ENCODE assay signal across 8 mouse cellular contexts in the genomic region with DNA sequence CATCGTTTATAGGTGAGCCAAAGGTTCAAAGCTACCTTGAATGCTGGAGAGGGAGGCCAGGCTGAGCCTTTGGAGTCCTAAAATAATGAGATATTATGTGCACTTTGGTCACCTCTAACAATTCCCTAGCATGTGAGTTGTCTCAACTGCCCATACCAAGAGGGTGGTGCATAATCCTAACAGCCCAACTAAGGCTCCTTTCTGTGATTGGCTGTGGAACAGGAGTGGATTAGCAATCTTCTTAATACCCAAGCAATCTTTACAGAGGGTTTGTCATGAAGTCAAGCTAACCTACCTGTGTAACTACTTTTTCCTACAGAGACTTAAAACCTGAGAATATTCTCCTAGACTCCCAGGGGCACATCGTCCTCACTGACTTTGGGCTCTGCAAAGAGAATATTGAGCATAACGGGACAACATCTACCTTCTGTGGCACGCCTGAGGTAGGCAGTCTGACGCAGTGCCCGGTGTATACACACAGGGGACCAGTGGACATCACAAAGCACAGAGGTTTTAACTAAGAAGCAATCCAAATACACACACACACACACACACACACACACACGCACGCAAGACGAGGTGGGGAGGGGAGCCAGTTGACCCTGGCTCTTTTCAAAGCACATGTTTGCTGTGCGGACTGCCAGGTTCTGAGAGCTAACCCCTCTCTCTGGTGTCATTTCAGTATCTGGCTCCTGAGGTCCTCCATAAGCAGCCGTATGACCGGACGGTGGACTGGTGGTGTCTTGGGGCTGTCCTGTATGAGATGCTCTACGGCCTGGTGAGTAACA.
DNase-seq lines count a peak whose midpoint lies in the region; ATAC-seq and TF ChIP-seq lines count a peak whose summit lies in the region.

No protein-coding gene starts in this region.

- H3K4me1 ChIP-seq in forebrain, embryonic 10.5 days: peaks cover 34% of the 10 kb centered on the region
- peaks cover 11% of the 10 kb centered on the region for H3K4me1 ChIP-seq in forebrain, embryonic 13.5 days
- H3K4me1 ChIP-seq in cortical plate, adult 2 months (ENCODE audit: control insufficient read depth, insufficient read depth, low read length): peaks cover 2% of the 10 kb centered on the region
- H3K4me1 ChIP-seq in midbrain, embryonic 13.5 days (replicated peaks): peaks cover 27% of the 10 kb centered on the region

- ATAC-seq in forebrain, embryonic 13.5 days: no peak
- no peak for ATAC-seq in midbrain, embryonic 13.5 days

- H3K36me3 ChIP-seq in forebrain, embryonic 10.5 days (replicated peaks): 0 out of 2 replicates have a peak, but pooled peaks cover 14% of the 10 kb centered on the region
- peaks cover 16% of the 10 kb centered on the region; the same call in 1 of the 2 replicates for H3K36me3 ChIP-seq in forebrain, embryonic 13.5 days (ENCODE audit: poor library complexity, severe bottlenecking)
- peaks cover 26% of the 10 kb centered on the region for H3K36me3 ChIP-seq in midbrain, embryonic 13.5 days

- no peak for TF ChIP-seq POLR2A in cortical plate, adult 2 months (IDR thresholded peaks at IDR 0.05; ENCODE audit: extremely low read depth, insufficient read depth, low read length)

- no peak overlapping the region for H3K27ac ChIP-seq in forebrain, embryonic 10.5 days
- H3K27ac ChIP-seq in forebrain, embryonic 13.5 days: no peak overlapping the region
- H3K27ac ChIP-seq in cortical plate, adult 2 months (ENCODE audit: insufficient read depth, low read length): peak overlapping the region; percentile 22; the same call in 1 of the 2 replicates
- H3K27ac ChIP-seq in midbrain, embryonic 13.5 days: no peak overlapping the region

- no peaks in the 10 kb centered on the region for H3K9me3 ChIP-seq in forebrain, embryonic 10.5 days
- H3K9me3 ChIP-seq in forebrain, embryonic 13.5 days (replicated peaks): no peaks in the 10 kb centered on the region
- no peaks in the 10 kb centered on the region for H3K9me3 ChIP-seq in midbrain, embryonic 13.5 days

- peaks cover 12% of the 10 kb centered on the region for H3K27me3 ChIP-seq in forebrain, embryonic 10.5 days (ENCODE audit: poor library complexity, severe bottlenecking)
- peaks cover 13% of the 10 kb centered on the region for H3K27me3 ChIP-seq in forebrain, embryonic 13.5 days
- H3K27me3 ChIP-seq in midbrain, embryonic 13.5 days: peaks cover 12% of the 10 kb centered on the region

- WGBS in forebrain, embryonic 10.5 days: 95% methylated on average over 14 of the region's 14 CpGs
- WGBS in forebrain, embryonic 13.5 days: 93% methylated on average over 14 of the region's 14 CpGs
- WGBS in midbrain, embryonic 13.5 days: 94% methylated on average over 14 of the region's 14 CpGs

- no peak overlapping the region for H3K9ac ChIP-seq in forebrain, embryonic 13.5 days
- H3K9ac ChIP-seq in midbrain, embryonic 13.5 days (replicated peaks): no peak overlapping the region

- no peak for TF ChIP-seq CTCF in cortical plate, adult 2 months (IDR thresholded peaks at IDR 0.05; ENCODE audit: extremely low read depth, insufficient read depth, low read length)

- no peak overlapping the region for H3K4me2 ChIP-seq in forebrain, embryonic 13.5 days
- peak overlapping the region; percentile 97 for H3K4me2 ChIP-seq in midbrain, embryonic 13.5 days (replicated peaks)

- no peak for DNase-seq in forebrain, embryonic 10.5 days (ENCODE audit: extremely low spot score, low spot score)
- peak; percentile 16 for DNase-seq in layer of hippocampus, adult 11-12 months (ENCODE audit: low spot score)
- no peak for DNase-seq in layer of hippocampus, postnatal 14 days (ENCODE audit: low spot score in 2 of 2)
- no peak for DNase-seq in frontal cortex, postnatal 25 days (ENCODE audit: low spot score in 2 of 2)
- no peak for DNase-seq in gastrocnemius, adult 8-10 months (ENCODE audit: low spot score in 2 of 2)

- peak overlapping the region; percentile 75; the same call in 1 of the 2 replicates for H3K4me3 ChIP-seq in forebrain, embryonic 10.5 days
- no peak overlapping the region for H3K4me3 ChIP-seq in forebrain, embryonic 13.5 days
- peak overlapping the region; percentile 82 for H3K4me3 ChIP-seq in cortical plate, adult 2 months (ENCODE audit: insufficient read depth, low read length)
- H3K4me3 ChIP-seq in midbrain, embryonic 13.5 days (replicated peaks): no peak overlapping the region

Comparison
In these comparisons a context has a peak if more than half of its experiments do, and no peak if none do; other contexts are left out.
1. H3K4me3 ChIP-seq: peak in forebrain, embryonic 10.5 days (single experiment) and cortical plate, adult 2 months (single experiment); none in forebrain, embryonic 13.5 days (single experiment) and midbrain, embryonic 13.5 days (single experiment).